Mouse (Mus musculus): ENCODE data around the gene Pcbd2. TPM values are rescaled to one million over a fixed set of nuclear protein-coding genes. Genes with fewer than 3 reads are reported as not detected.
"Not testable (repeated sequence)": the region's sequence is repeated elsewhere in the genome, so short reads cannot be mapped to it uniquely, and the experiment has no call there.

The Pcbd2 gene
- polyA plus RNA-seq, 1 experiment = 14.1 TPM

GRCm38 (mm10) chr13:55693243-55693721, 33.9 kb upstream of the Pcbd2 start:
- Histone ChIP-seq H3K4me1 (ENCODE audit: control insufficient read depth, insufficient read depth, insufficient read length) (peaks cover 7% of the 10 kb centered on the region), H3K4me3 (ENCODE audit: extremely low read depth, insufficient read depth, insufficient read length) (peak overlapping the region; percentile 99), H3K36me3 (ENCODE audit: control insufficient read depth, insufficient read depth, low read length) (no peaks in the 10 kb centered on the region), H3K27ac (ENCODE audit: insufficient read depth, low read length) (peak overlapping the region; percentile 94), H3K27me3 (ENCODE audit: control insufficient read depth, insufficient read depth, low read length) (no peaks in the 10 kb centered on the region)
- under 1% methylated on average over 66 of the region's 70 CpGs for WGBS
- peak in 1 of 2 experiments; percentile 56 for DNase-seq (ENCODE audit: low read depth in 1 of 2, low spot score in 2 of 2)
- TF ChIP-seq CTCF (IDR thresholded peaks at IDR 0.05; ENCODE audit: extremely low read depth, insufficient read depth, insufficient read length, insufficient replicate concordance) (no peak), POLR2A (IDR thresholded peaks at IDR 0.05; ENCODE audit: low read depth, low read length) (no peak)

- Histone ChIP-seq H3K27ac (ENCODE audit: insufficient read depth, low read length) (no peak overlapping the region), H3K4me3 (ENCODE audit: extremely low read depth, insufficient read depth, insufficient read length) (peak overlapping the region; percentile 31), H3K27me3 (ENCODE audit: control insufficient read depth, insufficient read depth, low read length) (no peaks in the 10 kb centered on the region), H3K4me1 (ENCODE audit: control insufficient read depth, insufficient read depth, insufficient read length) (peaks cover 7% of the 10 kb centered on the region), H3K36me3 (ENCODE audit: control insufficient read depth, insufficient read depth, low read length) (peaks cover 1% of the 10 kb centered on the region)
- DNase-seq (ENCODE audit: low read depth in 1 of 2, low spot score in 2 of 2) = no peak
- WGBS = 4% methylated on average over 8 of the region's 8 CpGs
- TF ChIP-seq CTCF (IDR thresholded peaks at IDR 0.05; ENCODE audit: extremely low read depth, insufficient read depth, insufficient read length, insufficient replicate concordance) (no peak), POLR2A (IDR thresholded peaks at IDR 0.05; ENCODE audit: low read depth, low read length) (no peak)
These were observed 33.1 kb upstream of the Pcbd2 start for GRCm38 (mm10) chr13:55694110-55694509.

DNA sequence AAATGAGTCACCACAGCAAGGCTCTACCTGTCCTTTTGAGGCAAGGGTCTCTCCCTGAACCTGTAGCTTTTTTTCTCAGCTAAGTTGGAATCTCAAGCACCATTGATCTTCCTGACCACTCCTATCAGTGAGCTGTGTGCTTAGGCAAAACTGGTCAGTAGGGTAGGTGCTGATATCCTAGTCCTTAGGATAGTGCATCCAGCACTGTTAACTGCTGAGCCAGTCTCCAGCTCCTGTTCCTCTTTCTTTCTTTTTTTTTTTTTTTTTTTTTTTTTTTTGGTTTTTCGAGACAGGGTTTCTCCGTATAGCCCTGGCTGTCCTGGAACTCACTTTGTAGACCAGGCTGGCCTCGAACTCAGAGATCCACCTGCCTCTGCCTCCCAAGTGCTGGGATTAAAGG, 31.2 kb upstream of the Pcbd2 start:
- not testable (repeated sequence) for H3K27ac ChIP-seq (ENCODE audit: insufficient read depth, low read length); H3K27me3 ChIP-seq (ENCODE audit: control insufficient read depth, insufficient read depth, low read length); DNase-seq (ENCODE audit: low read depth in 1 of 2, low spot score in 2 of 2); H3K4me3 ChIP-seq (ENCODE audit: extremely low read depth, insufficient read depth, insufficient read length); H3K4me1 ChIP-seq (ENCODE audit: control insufficient read depth, insufficient read depth, insufficient read length)
- WGBS = 42% methylated on average over 1 of the region's 3 CpGs
- H3K36me3 ChIP-seq (ENCODE audit: control insufficient read depth, insufficient read depth, low read length) = peaks cover 10% of the 10 kb centered on the region

GRCm38 (mm10) chr13:55704301-55704700, 22.9 kb upstream of the Pcbd2 start:
- Histone ChIP-seq H3K27ac (ENCODE audit: insufficient read depth, low read length) (no peak overlapping the region), H3K36me3 (ENCODE audit: control insufficient read depth, insufficient read depth, low read length) (peaks cover 15% of the 10 kb centered on the region), H3K4me1 (ENCODE audit: control insufficient read depth, insufficient read depth, insufficient read length) (no peaks in the 10 kb centered on the region), H3K4me3 (ENCODE audit: extremely low read depth, insufficient read depth, insufficient read length) (no peak overlapping the region), H3K27me3 (ENCODE audit: control insufficient read depth, insufficient read depth, low read length) (no peaks in the 10 kb centered on the region)
- DNase-seq (ENCODE audit: low read depth in 1 of 2, low spot score in 2 of 2) = no peak
- no peak for TF ChIP-seq CTCF (IDR thresholded peaks at IDR 0.05; ENCODE audit: extremely low read depth, insufficient read depth, insufficient read length, insufficient replicate concordance)
- no peak for TF ChIP-seq POLR2A (IDR thresholded peaks at IDR 0.05; ENCODE audit: low read depth, low read length)
- 84% methylated on average over 4 of the region's 4 CpGs for WGBS

GRCm38 (mm10) chr13:55712846-55713245, 14.3 kb upstream of the Pcbd2 start:
- 75% methylated on average over 3 of the region's 3 CpGs for WGBS

GRCm38 (mm10) chr13:55714501-55715166, 12.5 kb upstream of the Pcbd2 start, which contains the start of gene Txndc15:
Gene Txndc15 (plus strand): TSS chr13:55714650.
- under 1% methylated on average over 63 of the region's 63 CpGs for WGBS
- Histone ChIP-seq H3K36me3 (ENCODE audit: control insufficient read depth, insufficient read depth, low read length) (peaks cover 4% of the 10 kb centered on the region), H3K27ac (ENCODE audit: insufficient read depth, low read length) (peak within 1 kb of the TSS; percentile 71), H3K4me3 (ENCODE audit: extremely low read depth, insufficient read depth, insufficient read length) (peak within 1 kb of the TSS; percentile 86), H3K4me1 (ENCODE audit: control insufficient read depth, insufficient read depth, insufficient read length) (no peaks in the 10 kb centered on the region), H3K27me3 (ENCODE audit: control insufficient read depth, insufficient read depth, low read length) (no peaks in the 10 kb centered on the region)
- peak; percentile 50 to 81 for DNase-seq (ENCODE audit: low read depth in 1 of 2, low spot score in 2 of 2)
- TF ChIP-seq CTCF (IDR thresholded peaks at IDR 0.05; ENCODE audit: extremely low read depth, insufficient read depth, insufficient read length, insufficient replicate concordance) = no peak
- peak; percentile 48 for TF ChIP-seq POLR2A (IDR thresholded peaks at IDR 0.05; ENCODE audit: low read depth, low read length)

More at GRCm38 (mm10) chr13:55712846-55713245, 14.3 kb upstream of the Pcbd2 start:
- Histone ChIP-seq H3K27me3 (ENCODE audit: control insufficient read depth, insufficient read depth, low read length) (no peaks in the 10 kb centered on the region), H3K27ac (ENCODE audit: insufficient read depth, low read length) (no peak overlapping the region), H3K4me3 (ENCODE audit: extremely low read depth, insufficient read depth, insufficient read length) (no peak overlapping the region), H3K36me3 (ENCODE audit: control insufficient read depth, insufficient read depth, low read length) (peaks cover under 1% of the 10 kb centered on the region; the same call in 1 of the 2 replicates), H3K4me1 (ENCODE audit: control insufficient read depth, insufficient read depth, insufficient read length) (no peaks in the 10 kb centered on the region)
- no peak for DNase-seq (ENCODE audit: low read depth in 1 of 2, low spot score in 2 of 2)
- TF ChIP-seq CTCF (IDR thresholded peaks at IDR 0.05; ENCODE audit: extremely low read depth, insufficient read depth, insufficient read length, insufficient replicate concordance) (no peak), POLR2A (IDR thresholded peaks at IDR 0.05; ENCODE audit: low read depth, low read length) (no peak)

GRCm38 (mm10) chr13:55715167-55715512, 12.0 kb upstream of the Pcbd2 start:
- DNase-seq (ENCODE audit: low read depth in 1 of 2, low spot score in 2 of 2) = no peak
- H3K27me3 ChIP-seq (ENCODE audit: control insufficient read depth, insufficient read depth, low read length) = no peaks in the 10 kb centered on the region
- WGBS = 18% methylated on average over 5 of the region's 5 CpGs
- H3K27ac ChIP-seq (ENCODE audit: insufficient read depth, low read length) = peak overlapping the region; percentile 71
- peak overlapping the region; percentile 86 for H3K4me3 ChIP-seq (ENCODE audit: extremely low read depth, insufficient read depth, insufficient read length)
- H3K4me1 ChIP-seq (ENCODE audit: control insufficient read depth, insufficient read depth, insufficient read length) = no peaks in the 10 kb centered on the region
- TF ChIP-seq POLR2A (IDR thresholded peaks at IDR 0.05; ENCODE audit: low read depth, low read length) (no peak), CTCF (IDR thresholded peaks at IDR 0.05; ENCODE audit: extremely low read depth, insufficient read depth, insufficient read length, insufficient replicate concordance) (no peak)
- H3K36me3 ChIP-seq (ENCODE audit: control insufficient read depth, insufficient read depth, low read length) = peaks cover 6% of the 10 kb centered on the region

Data from spleen, adult 2 months (tissue).